Mouse (Mus musculus): ENCODE measurements around the gene Lipt2. TPM values are rescaled to one million over a fixed set of nuclear protein-coding genes. Genes with fewer than 3 reads are reported as not detected.
A peak's percentile ranks its signal among the peaks of the same experiment; 100 is the strongest.

Lipt2 gene
- polyA plus RNA-seq, 1 experiment from 2014 or later: 12.4 TPM

- Histone ChIP-seq H3K4me2 (replicated peaks; ENCODE audit: low read depth, low read length) (no peak overlapping the region), H3K27me3 (replicated peaks; ENCODE audit: insufficient read depth, low read length) (no peaks in the 10 kb centered on the region; the same call in 1 of the 2 replicates), H3K4me1 (ENCODE audit: insufficient read depth, low read depth, low read length) (peaks cover 10% of the 10 kb centered on the region; the same call in 1 of the 2 replicates), H3K36me3 (ENCODE audit: insufficient read depth, low read length) (no peaks in the 10 kb centered on the region), H3K4me3 (ENCODE audit: low read depth, low read length) (no peak overlapping the region), H3K27ac (ENCODE audit: low read length) (no peak overlapping the region), H3K9me3 (ENCODE audit: low read length) (no peaks in the 10 kb centered on the region), H3K9ac (replicated peaks; ENCODE audit: low read depth) (no peak overlapping the region)
- TF ChIP-seq CTCF (IDR thresholded peaks at IDR 0.05) (no peak), EP300 (IDR thresholded peaks at IDR 0.05) (no peak)
- no peak for ATAC-seq
- peak; percentile 21 for DNase-seq (ENCODE audit: low spot score)
- 66% methylated on average over 3 of the region's 3 CpGs for WGBS
Measured at GRCm38 (mm10) chr7:100182388-100182787, 23.3 kb downstream of the Lipt2 start.

GRCm38 (mm10) chr7:100187601-100188000, 28.5 kb downstream of the Lipt2 start:
- TF ChIP-seq EP300 (IDR thresholded peaks at IDR 0.05) (no peak), CTCF (IDR thresholded peaks at IDR 0.05) (peak; percentile 86)
- ATAC-seq (no peak), DNase-seq (ENCODE audit: low spot score) (peak; percentile 42)
- H3K4me1 ChIP-seq (ENCODE audit: insufficient read depth, low read depth, low read length): no peaks in the 10 kb centered on the region
- H3K27me3 ChIP-seq (replicated peaks; ENCODE audit: insufficient read depth, low read length): no peaks in the 10 kb centered on the region
- WGBS: 16% methylated on average over 7 of the region's 7 CpGs
- H3K27ac ChIP-seq (ENCODE audit: low read length): no peak overlapping the region
- H3K4me2 ChIP-seq (replicated peaks; ENCODE audit: low read depth, low read length): no peak overlapping the region
- no peaks in the 10 kb centered on the region for H3K36me3 ChIP-seq (ENCODE audit: insufficient read depth, low read length)
- no peaks in the 10 kb centered on the region for H3K9me3 ChIP-seq (ENCODE audit: low read length)
- no peak overlapping the region for H3K4me3 ChIP-seq (ENCODE audit: low read depth, low read length)
- H3K9ac ChIP-seq (replicated peaks; ENCODE audit: low read depth): no peak overlapping the region

- TF ChIP-seq CTCF (IDR thresholded peaks at IDR 0.05) (no peak), EP300 (IDR thresholded peaks at IDR 0.05) (no peak)
- Histone ChIP-seq H3K9ac (replicated peaks; ENCODE audit: low read depth) (no peak overlapping the region), H3K4me2 (replicated peaks; ENCODE audit: low read depth, low read length) (no peak overlapping the region), H3K27me3 (replicated peaks; ENCODE audit: insufficient read depth, low read length) (no peaks in the 10 kb centered on the region), H3K9me3 (ENCODE audit: low read length) (no peaks in the 10 kb centered on the region), H3K4me1 (ENCODE audit: insufficient read depth, low read depth, low read length) (no peaks in the 10 kb centered on the region), H3K36me3 (ENCODE audit: insufficient read depth, low read length) (no peaks in the 10 kb centered on the region), H3K4me3 (ENCODE audit: low read depth, low read length) (no peak overlapping the region), H3K27ac (ENCODE audit: low read length) (no peak overlapping the region)
- WGBS: 47% methylated on average over 4 of the region's 4 CpGs
- DNase-seq (ENCODE audit: low spot score) (no peak), ATAC-seq (no peak)
Measured at GRCm38 (mm10) chr7:100190167-100190566, 31.1 kb downstream of the Lipt2 start.

GRCm38 (mm10) chr7:100190778-100191177, 31.7 kb downstream of the Lipt2 start:
- H3K9ac ChIP-seq (replicated peaks; ENCODE audit: low read depth): no peak overlapping the region
- 3% methylated on average over 4 of the region's 4 CpGs for WGBS
- TF ChIP-seq CTCF (IDR thresholded peaks at IDR 0.05) (peak; percentile 88), EP300 (IDR thresholded peaks at IDR 0.05) (no peak)
- no peak overlapping the region for H3K27ac ChIP-seq (ENCODE audit: low read length)
- no peak overlapping the region for H3K4me3 ChIP-seq (ENCODE audit: low read depth, low read length)
- H3K27me3 ChIP-seq (replicated peaks; ENCODE audit: insufficient read depth, low read length): no peaks in the 10 kb centered on the region
- DNase-seq (ENCODE audit: low spot score): peak; percentile 84
- no peaks in the 10 kb centered on the region for H3K4me1 ChIP-seq (ENCODE audit: insufficient read depth, low read depth, low read length)
- no peaks in the 10 kb centered on the region for H3K36me3 ChIP-seq (ENCODE audit: insufficient read depth, low read length)
- no peak overlapping the region for H3K4me2 ChIP-seq (replicated peaks; ENCODE audit: low read depth, low read length)
- ATAC-seq: peak; percentile 67
- no peaks in the 10 kb centered on the region for H3K9me3 ChIP-seq (ENCODE audit: low read length)

- Histone ChIP-seq H3K9me3 (ENCODE audit: low read length) (no peaks in the 10 kb centered on the region), H3K9ac (replicated peaks; ENCODE audit: low read depth) (no peak overlapping the region), H3K4me1 (ENCODE audit: insufficient read depth, low read depth, low read length) (no peaks in the 10 kb centered on the region), H3K36me3 (ENCODE audit: insufficient read depth, low read length) (no peaks in the 10 kb centered on the region), H3K4me2 (replicated peaks; ENCODE audit: low read depth, low read length) (no peak overlapping the region), H3K4me3 (ENCODE audit: low read depth, low read length) (no peak overlapping the region), H3K27ac (ENCODE audit: low read length) (no peak overlapping the region), H3K27me3 (replicated peaks; ENCODE audit: insufficient read depth, low read length) (no peaks in the 10 kb centered on the region)
- no peak for TF ChIP-seq EP300 (IDR thresholded peaks at IDR 0.05)
- TF ChIP-seq CTCF (IDR thresholded peaks at IDR 0.05): no peak
- 77% methylated on average over 3 of the region's 3 CpGs for WGBS
- no peak for DNase-seq (ENCODE audit: low spot score)
- ATAC-seq: no peak
Measured at GRCm38 (mm10) chr7:100201191-100201590, 42.1 kb downstream of the Lipt2 start.

GRCm38 (mm10) chr7:100203616-100204015, 44.5 kb downstream of the Lipt2 start:
- 55% methylated on average over 3 of the region's 3 CpGs for WGBS
- DNase-seq (ENCODE audit: low spot score): no peak
- no peaks in the 10 kb centered on the region for H3K4me1 ChIP-seq (ENCODE audit: insufficient read depth, low read depth, low read length)
- no peaks in the 10 kb centered on the region for H3K27me3 ChIP-seq (replicated peaks; ENCODE audit: insufficient read depth, low read length)
- no peak overlapping the region for H3K4me3 ChIP-seq (ENCODE audit: low read depth, low read length)
- H3K27ac ChIP-seq (ENCODE audit: low read length): no peak overlapping the region
- H3K9me3 ChIP-seq (ENCODE audit: low read length): no peaks in the 10 kb centered on the region
- no peak for TF ChIP-seq EP300 (IDR thresholded peaks at IDR 0.05)
- TF ChIP-seq CTCF (IDR thresholded peaks at IDR 0.05): no peak
- H3K9ac ChIP-seq (replicated peaks; ENCODE audit: low read depth): no peak overlapping the region
- H3K36me3 ChIP-seq (ENCODE audit: insufficient read depth, low read length): no peaks in the 10 kb centered on the region
- no peak for ATAC-seq
- H3K4me2 ChIP-seq (replicated peaks; ENCODE audit: low read depth, low read length): no peak overlapping the region

GRCm38 (mm10) chr7:100204871-100205270, 45.8 kb downstream of the Lipt2 start:
- H3K27ac ChIP-seq (ENCODE audit: low read length): no peak overlapping the region

More at GRCm38 (mm10) chr7:100204871-100205270, 45.8 kb downstream of the Lipt2 start:
- no peak for DNase-seq (ENCODE audit: low spot score)
- no peaks in the 10 kb centered on the region for H3K27me3 ChIP-seq (replicated peaks; ENCODE audit: insufficient read depth, low read length)
- ATAC-seq: no peak
- TF ChIP-seq CTCF (IDR thresholded peaks at IDR 0.05): no peak
- TF ChIP-seq EP300 (IDR thresholded peaks at IDR 0.05): no peak
- no peak overlapping the region for H3K4me3 ChIP-seq (ENCODE audit: low read depth, low read length)
- 75% methylated on average over 6 of the region's 6 CpGs for WGBS
- no peak overlapping the region for H3K4me2 ChIP-seq (replicated peaks; ENCODE audit: low read depth, low read length)
- no peaks in the 10 kb centered on the region for H3K36me3 ChIP-seq (ENCODE audit: insufficient read depth, low read length)
- no peaks in the 10 kb centered on the region for H3K4me1 ChIP-seq (ENCODE audit: insufficient read depth, low read depth, low read length)
- H3K9ac ChIP-seq (replicated peaks; ENCODE audit: low read depth): no peak overlapping the region
- no peaks in the 10 kb centered on the region for H3K9me3 ChIP-seq (ENCODE audit: low read length)
